14 mouse cellular contexts compared by ENCODE assay signal in the genomic region with DNA sequence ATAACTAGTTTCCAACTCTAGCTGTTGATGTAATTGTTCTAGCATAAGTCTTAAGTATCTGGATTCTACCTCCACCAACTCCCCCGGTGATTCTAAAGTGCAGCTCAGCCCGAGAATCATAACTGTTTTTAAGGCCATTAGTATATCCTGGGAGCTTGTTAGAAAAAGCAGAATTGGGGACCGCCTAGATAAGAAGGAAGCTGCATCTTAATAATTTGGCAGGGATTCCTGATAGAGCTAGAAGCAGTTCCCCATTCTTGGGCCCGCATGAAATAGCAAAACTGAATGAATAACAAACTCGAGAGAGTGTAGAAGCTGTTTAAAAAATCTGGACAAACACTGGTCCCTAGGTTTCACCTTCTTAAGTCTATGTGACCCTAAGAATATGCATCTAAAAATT. TPM values are rescaled to one million over a fixed set of nuclear protein-coding genes. Genes with fewer than 3 reads are reported as not detected.
DNase-seq lines count a peak whose midpoint lies in the region; ATAC-seq and TF ChIP-seq lines count a peak whose summit lies in the region.
"Had no signal": no experiment of that assay in that cellular context is flagged by ENCODE, and none has a peak within 500 bp of the region (broad histone marks: within the 10 kb centered on the region; RNA-seq: fewer than 3 reads in every experiment).

No protein-coding gene starts in this region.

- WGBS in forebrain, embryonic 10.5 days: 75% methylated on average over 5 of the region's 5 CpGs
- 75% methylated on average over 5 of the region's 5 CpGs for WGBS in forebrain, embryonic 11.5 days
- WGBS in kidney, embryonic 16.5 days: 69% methylated on average over 5 of the region's 5 CpGs
- WGBS in kidney, adult 2 months: 57% methylated on average over 5 of the region's 5 CpGs
- 69% methylated on average over 5 of the region's 5 CpGs for WGBS in neural tube, embryonic 13.5 days
- WGBS in macrophage (ENCODE audit: missing documents): 5% methylated on average over 5 of the region's 5 CpGs

- TF ChIP-seq POLR2A in kidney, adult 2 months (IDR thresholded peaks at IDR 0.05; ENCODE audit: low read depth, low read length): no peak

- no peak for DNase-seq in forebrain, embryonic 10.5 days (ENCODE audit: extremely low spot score, low spot score)
- DNase-seq in forebrain, embryonic 11.5 days (ENCODE audit: low spot score): no peak
- DNase-seq in kidney, adult 2 months: no peak
- DNase-seq in neural tube, embryonic 10.5 days (ENCODE audit: extremely low spot score, low spot score): no peak
- DNase-seq in urinary bladder, postnatal 4 days (ENCODE audit: low spot score in 2 of 2): no peak
- DNase-seq: adrenal gland, postnatal 36 days; cerebellum, postnatal 14 days; kidney, postnatal 14 days; right cerebral cortex, postnatal 14 days had no signal

- no peak overlapping the region for H3K27ac ChIP-seq in forebrain, embryonic 10.5 days
- no peak overlapping the region for H3K27ac ChIP-seq in forebrain, embryonic 11.5 days (ENCODE audit: low read depth, low read length)
- H3K27ac ChIP-seq in kidney, embryonic 16.5 days (ENCODE audit: low read length): no peak overlapping the region
- no peak overlapping the region for H3K27ac ChIP-seq in kidney, adult 2 months (ENCODE audit: insufficient read depth, low read depth, low read length)
- H3K27ac ChIP-seq in neural tube, embryonic 13.5 days (replicated peaks): no peak overlapping the region
- H3K27ac ChIP-seq in macrophage: peak overlapping the region; percentile 46

- peaks cover 28% of the 10 kb centered on the region for H3K79me2 ChIP-seq in macrophage (ENCODE audit: inconsistent target)

- no peaks in the 10 kb centered on the region for H3K9me3 ChIP-seq in forebrain, embryonic 10.5 days
- no peaks in the 10 kb centered on the region for H3K9me3 ChIP-seq in forebrain, embryonic 11.5 days (ENCODE audit: control insufficient read depth, low read length)
- no peaks in the 10 kb centered on the region for H3K9me3 ChIP-seq in kidney, embryonic 16.5 days (ENCODE audit: low read length)
- H3K9me3 ChIP-seq in neural tube, embryonic 13.5 days: no peaks in the 10 kb centered on the region

- peak overlapping the region; percentile 99; the same call in 1 of the 2 replicates for H3K4me3 ChIP-seq in forebrain, embryonic 10.5 days
- H3K4me3 ChIP-seq in forebrain, embryonic 11.5 days (ENCODE audit: low read depth, low read length): no peak overlapping the region
- H3K4me3 ChIP-seq in kidney, embryonic 16.5 days (ENCODE audit: low read length): no peak overlapping the region
- H3K4me3 ChIP-seq in kidney, adult 2 months (ENCODE audit: insufficient read depth, low read depth, low read length): no peak overlapping the region
- no peak overlapping the region; the same call in 1 of the 2 replicates for H3K4me3 ChIP-seq in neural tube, embryonic 13.5 days
- H3K4me3 ChIP-seq in macrophage (ENCODE audit: inconsistent target): peak overlapping the region; percentile 41; the same call in 1 of the 2 replicates

- no peak overlapping the region for H3K4me2 ChIP-seq in forebrain, embryonic 11.5 days (ENCODE audit: low read depth, low read length, severe bottlenecking)
- peak overlapping the region; percentile 67; the same call in 1 of the 2 replicates for H3K4me2 ChIP-seq in kidney, embryonic 16.5 days (replicated peaks; ENCODE audit: low read depth, low read length)
- peak overlapping the region; percentile 66 for H3K4me2 ChIP-seq in neural tube, embryonic 13.5 days

- peaks cover 60% of the 10 kb centered on the region for H3K36me3 ChIP-seq in forebrain, embryonic 10.5 days (replicated peaks)
- peaks cover 2% of the 10 kb centered on the region; the same call in 1 of the 2 replicates for H3K36me3 ChIP-seq in forebrain, embryonic 11.5 days (ENCODE audit: control insufficient read depth, insufficient read depth, low read length)
- peaks cover 30% of the 10 kb centered on the region for H3K36me3 ChIP-seq in kidney, embryonic 16.5 days (ENCODE audit: insufficient read depth, low read length)
- H3K36me3 ChIP-seq in kidney, adult 2 months (ENCODE audit: control insufficient read depth, insufficient read depth, low read length): no peaks in the 10 kb centered on the region
- peaks cover 34% of the 10 kb centered on the region for H3K36me3 ChIP-seq in neural tube, embryonic 13.5 days
- H3K36me3 ChIP-seq in macrophage (ENCODE audit: inconsistent target): peaks cover 34% of the 10 kb centered on the region

- no peak overlapping the region for H3K9ac ChIP-seq in forebrain, embryonic 11.5 days (ENCODE audit: low read length)
- H3K9ac ChIP-seq in kidney, embryonic 16.5 days (replicated peaks; ENCODE audit: low read length): no peak overlapping the region
- 0 out of 2 replicates have a peak overlapping the region, but pooled peaks have one; percentile 41 for H3K9ac ChIP-seq in neural tube, embryonic 13.5 days

- H3K27me3 ChIP-seq in forebrain, embryonic 10.5 days (ENCODE audit: poor library complexity, severe bottlenecking): no peaks in the 10 kb centered on the region
- no peaks in the 10 kb centered on the region for H3K27me3 ChIP-seq in forebrain, embryonic 11.5 days (ENCODE audit: control insufficient read depth, insufficient read depth, low read length)
- no peaks in the 10 kb centered on the region for H3K27me3 ChIP-seq in kidney, embryonic 16.5 days (ENCODE audit: insufficient read depth, low read length)
- H3K27me3 ChIP-seq in kidney, adult 2 months (replicated peaks; ENCODE audit: control insufficient read depth, insufficient read depth, low read length): no peaks in the 10 kb centered on the region
- no peaks in the 10 kb centered on the region for H3K27me3 ChIP-seq in neural tube, embryonic 13.5 days

- no peak for TF ChIP-seq CTCF in kidney, adult 2 months (conservative IDR thresholded peaks at IDR 0.05; ENCODE audit: insufficient read depth, insufficient read length, low read depth, low read length)

- no peak for ATAC-seq in forebrain, embryonic 11.5 days (replicated peaks; ENCODE audit: low FRiP score)
- no peak for ATAC-seq in kidney, embryonic 16.5 days (ENCODE audit: low FRiP score, low TSS enrichment)
- no peak for ATAC-seq in neural tube, embryonic 13.5 days (ENCODE audit: low read depth)
- ATAC-seq: activated CD4-positive, CD25-positive, alpha-beta regulatory T cell, adult 4 months; inflammation-experienced regulatory T-cells, adult 6 months had no signal

- peaks cover 33% of the 10 kb centered on the region for H3K4me1 ChIP-seq in forebrain, embryonic 10.5 days
- H3K4me1 ChIP-seq in forebrain, embryonic 11.5 days (replicated peaks; ENCODE audit: control insufficient read depth, insufficient read depth, low read length): peaks cover 17% of the 10 kb centered on the region
- peaks cover 30% of the 10 kb centered on the region for H3K4me1 ChIP-seq in kidney, embryonic 16.5 days (ENCODE audit: insufficient read depth, low read length)
- peaks cover 14% of the 10 kb centered on the region for H3K4me1 ChIP-seq in kidney, adult 2 months (ENCODE audit: control insufficient read depth, insufficient read depth, low read length)
- H3K4me1 ChIP-seq in neural tube, embryonic 13.5 days (replicated peaks): peaks cover 34% of the 10 kb centered on the region

RNA-seq across cellular contexts. Expression of a gene that starts 1.7 kb away (rescaled TPM):
- polyA plus RNA-seq in forebrain, embryonic 10.5 days (2016; fragmentation: Nextera tagmentation; extraction: Ambion mirVana): 72.9 and 76.6 TPM in 2 replicates
- 80.4 and 88.1 TPM in 2 replicates for polyA plus RNA-seq in forebrain, embryonic 11.5 days (2014; fragmentation: Nextera tagmentation; extraction: Ambion mirVana)
- polyA plus RNA-seq in kidney, embryonic 16.5 days (2015; fragmentation: Nextera tagmentation; extraction: Ambion mirVana): 65.3 and 71.6 TPM in 2 replicates
- polyA plus RNA-seq in kidney, adult 2 months (2012; rRNA removed): 41.9 and 45.0 TPM in 2 replicates
- polyA plus RNA-seq in neural tube, embryonic 13.5 days (2015; fragmentation: Nextera tagmentation; extraction: Ambion mirVana): 44.1 and 45.8 TPM in 2 replicates
- 100 to 1,000 TPM in 7 of 26 experiments, 10 to 100 TPM in 19; 35.3 to 142 (median 84.0) TPM for total RNA-seq in macrophage (2018; cell fraction: chromatin; rRNA removed)
- total RNA-seq in macrophage (2018; cell fraction: cytosol; rRNA removed): 10 to 100 TPM; 15.3 to 44.9 (median 38.9) TPM
- 10 to 100 TPM; 29.8 to 82.8 (median 46.2) TPM for total RNA-seq in macrophage (2018; cell fraction: nucleus; rRNA removed)
- polyA plus RNA-seq in macrophage (2018): 28.4 to 47.4 TPM (median 36.0 TPM) in 3 replicates

RNA-seq across cellular contexts. Expression of a gene that starts 13.6 kb away (rescaled TPM):
- polyA plus RNA-seq in forebrain, embryonic 10.5 days (2016; fragmentation: Nextera tagmentation; extraction: Ambion mirVana): 190 and 191 TPM in 2 replicates
- 157 and 164 TPM in 2 replicates for polyA plus RNA-seq in forebrain, embryonic 11.5 days (2014; fragmentation: Nextera tagmentation; extraction: Ambion mirVana)
- polyA plus RNA-seq in kidney, embryonic 16.5 days (2015; fragmentation: Nextera tagmentation; extraction: Ambion mirVana): 115 and 118 TPM in 2 replicates
- polyA plus RNA-seq in kidney, adult 2 months (2012; rRNA removed): 21.3 and 24.1 TPM in 2 replicates
- polyA plus RNA-seq in neural tube, embryonic 13.5 days (2015; fragmentation: Nextera tagmentation; extraction: Ambion mirVana): 98.6 and 100 TPM in 2 replicates
- total RNA-seq in macrophage (2018; cell fraction: chromatin; rRNA removed): 10 to 100 TPM; 13.8 to 68.0 (median 43.5) TPM
- total RNA-seq in macrophage (2018; cell fraction: cytosol; rRNA removed): 10 to 100 TPM; 28.7 to 48.7 (median 39.8) TPM
- 10 to 100 TPM; 11.9 to 64.8 (median 31.5) TPM for total RNA-seq in macrophage (2018; cell fraction: nucleus; rRNA removed)
- polyA plus RNA-seq in macrophage (2018): 35.3 to 71.0 TPM (median 40.2 TPM) in 3 replicates

RNA-seq across cellular contexts. Expression of a gene that starts 13.7 kb away (rescaled TPM):
- 29.0 and 30.8 TPM in 2 replicates for polyA plus RNA-seq in forebrain, embryonic 10.5 days (2016; fragmentation: Nextera tagmentation; extraction: Ambion mirVana)
- polyA plus RNA-seq in forebrain, embryonic 11.5 days (2014; fragmentation: Nextera tagmentation; extraction: Ambion mirVana): 30.0 and 31.9 TPM in 2 replicates
- 21.4 and 27.7 TPM in 2 replicates for polyA plus RNA-seq in kidney, embryonic 16.5 days (2015; fragmentation: Nextera tagmentation; extraction: Ambion mirVana)
- polyA plus RNA-seq in kidney, adult 2 months (2012; rRNA removed): 7.6 and 9.9 TPM in 2 replicates
- polyA plus RNA-seq in neural tube, embryonic 13.5 days (2015; fragmentation: Nextera tagmentation; extraction: Ambion mirVana): 31.0 and 34.4 TPM in 2 replicates
- 10 to 100 TPM in 22 of 26 experiments, 1 to 10 TPM in 4; 4.5 to 53.8 (median 25.3) TPM for total RNA-seq in macrophage (2018; cell fraction: chromatin; rRNA removed)
- 10 to 100 TPM; 11.7 to 25.0 (median 21.2) TPM for total RNA-seq in macrophage (2018; cell fraction: cytosol; rRNA removed)
- 10 to 100 TPM in 23 of 26 experiments, 1 to 10 TPM in 3; 7.5 to 37.3 (median 19.6) TPM for total RNA-seq in macrophage (2018; cell fraction: nucleus; rRNA removed)
- polyA plus RNA-seq in macrophage (2018): 16.1 to 19.8 TPM (median 18.6 TPM) in 3 replicates

RNA-seq across cellular contexts. Expression of a gene that starts 22.2 kb away (rescaled TPM):
- 14.6 and 15.4 TPM in 2 replicates for polyA plus RNA-seq in forebrain, embryonic 10.5 days (2016; fragmentation: Nextera tagmentation; extraction: Ambion mirVana)
- 15.0 and 16.1 TPM in 2 replicates for polyA plus RNA-seq in forebrain, embryonic 11.5 days (2014; fragmentation: Nextera tagmentation; extraction: Ambion mirVana)
- polyA plus RNA-seq in kidney, embryonic 16.5 days (2015; fragmentation: Nextera tagmentation; extraction: Ambion mirVana): 16.7 and 17.4 TPM in 2 replicates
- polyA plus RNA-seq in kidney, adult 2 months (2012; rRNA removed): 5.5 and 6.8 TPM in 2 replicates
- 18.0 and 18.7 TPM in 2 replicates for polyA plus RNA-seq in neural tube, embryonic 13.5 days (2015; fragmentation: Nextera tagmentation; extraction: Ambion mirVana)
- total RNA-seq in macrophage (2018; cell fraction: chromatin; rRNA removed): 10 to 100 TPM in 6 of 26 experiments, 1 to 10 TPM in 20; 3.2 to 15.2 (median 8.5) TPM
- 10 to 100 TPM; 12.0 to 22.7 (median 15.8) TPM for total RNA-seq in macrophage (2018; cell fraction: cytosol; rRNA removed)
- 10 to 100 TPM in 8 of 26 experiments, 1 to 10 TPM in 18; 4.5 to 12.7 (median 7.7) TPM for total RNA-seq in macrophage (2018; cell fraction: nucleus; rRNA removed)
- 13.7 to 21.9 TPM (median 15.4 TPM) in 3 replicates for polyA plus RNA-seq in macrophage (2018)

RNA-seq across cellular contexts. Expression of a gene that starts 26.2 kb away (rescaled TPM):
- polyA plus RNA-seq in forebrain, embryonic 10.5 days (2016; fragmentation: Nextera tagmentation; extraction: Ambion mirVana): 363 and 367 TPM in 2 replicates
- 338 and 353 TPM in 2 replicates for polyA plus RNA-seq in forebrain, embryonic 11.5 days (2014; fragmentation: Nextera tagmentation; extraction: Ambion mirVana)
- 504 and 516 TPM in 2 replicates for polyA plus RNA-seq in kidney, embryonic 16.5 days (2015; fragmentation: Nextera tagmentation; extraction: Ambion mirVana)
- polyA plus RNA-seq in kidney, adult 2 months (2012; rRNA removed): 722 and 885 TPM in 2 replicates
- 392 and 462 TPM in 2 replicates for polyA plus RNA-seq in neural tube, embryonic 13.5 days (2015; fragmentation: Nextera tagmentation; extraction: Ambion mirVana)
- total RNA-seq in macrophage (2018; cell fraction: chromatin; rRNA removed): 10 to 100 TPM in 18 of 26 experiments, 1 to 10 TPM in 7, not detected in 1; 4.2 to 40.1 (median 16.0) TPM
- 100 to 1,000 TPM; 184 to 392 (median 252) TPM for total RNA-seq in macrophage (2018; cell fraction: cytosol; rRNA removed)
- 100 to 1,000 TPM in 5 of 26 experiments, 10 to 100 TPM in 21; 15.3 to 158 (median 60.8) TPM for total RNA-seq in macrophage (2018; cell fraction: nucleus; rRNA removed)
- polyA plus RNA-seq in macrophage (2018): 207 to 248 TPM (median 217 TPM) in 3 replicates

Comparison
In these comparisons a context has a peak if more than half of its experiments do, and no peak if none do; other contexts are left out.
1. H3K4me3 ChIP-seq: peak in forebrain, embryonic 10.5 days (single experiment) and macrophage (single experiment); none in forebrain, embryonic 11.5 days (single experiment), kidney, embryonic 16.5 days (single experiment), kidney, adult 2 months (single experiment) and neural tube, embryonic 13.5 days (single experiment).